Mouse (Mus musculus) common myeloid progenitor, adult 5-6 weeks (primary cell): ENCODE results near the gene Gatad2a. TPM values are rescaled to one million over a fixed set of nuclear protein-coding genes. Genes with fewer than 3 reads are reported as not detected.
A peak's percentile ranks its signal among the peaks of the same experiment; 100 is the strongest.
"Not testable (repeated sequence)": the region's sequence is repeated elsewhere in the genome, so short reads cannot be mapped to it uniquely, and the experiment has no call there.

ENCODE experiments used
- ATAC-seq: replicated peaks from 2 replicates; pipeline ENCODE4 v1.8.0; 2016; ENCODE audit warnings: low read depth, mild to moderate bottlenecking, moderate TSS enrichment, inconsistent platforms; ENCODE audit not compliant: poor library complexity, severe bottlenecking
- total RNA-seq: library from RNA; stranded (forward); fragments of 200-1000, 187-1606 nt; gene quantifications from 2 replicates; pipeline ENCODE4 v1.2.3, GENCODE M21; 2017

Gatad2a gene
- total RNA-seq, 1 experiment from 2014 or later, result 90.0 TPM

DNA sequence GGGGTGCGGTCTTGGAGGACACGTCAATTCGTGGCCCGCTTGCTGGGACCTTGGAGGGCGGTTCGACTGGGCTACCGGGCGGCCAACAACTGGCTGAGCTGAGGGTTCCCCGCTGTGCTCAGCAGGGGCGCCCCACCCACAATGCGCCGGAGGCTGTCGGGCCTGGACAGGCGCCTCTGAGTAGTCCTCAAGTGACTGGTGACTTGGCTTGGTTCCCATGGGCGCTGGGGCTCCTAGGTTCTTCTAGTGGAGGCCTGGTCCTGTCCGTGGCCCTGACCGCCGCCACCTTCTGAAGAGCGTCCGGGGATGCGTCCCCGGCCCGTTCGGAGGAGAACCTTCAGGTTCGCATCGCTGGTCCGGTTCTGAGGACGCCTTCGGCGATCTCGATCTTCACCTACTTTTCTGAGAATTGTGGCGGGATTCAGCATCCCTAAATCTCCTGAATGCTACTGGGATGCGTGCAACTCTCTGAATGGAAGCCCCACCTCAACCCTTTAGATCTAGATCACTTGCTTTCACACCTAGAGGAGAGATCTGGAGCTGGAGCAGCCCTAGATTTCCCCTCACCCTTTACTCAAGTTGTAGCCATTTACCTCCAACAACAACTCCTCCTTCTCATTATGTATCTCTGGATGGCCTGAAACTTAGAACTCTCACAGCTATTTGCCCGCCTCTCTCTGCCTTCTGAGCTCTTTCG lies 553 bp upstream of the Gatad2a start:
- no peak for ATAC-seq

DNA sequence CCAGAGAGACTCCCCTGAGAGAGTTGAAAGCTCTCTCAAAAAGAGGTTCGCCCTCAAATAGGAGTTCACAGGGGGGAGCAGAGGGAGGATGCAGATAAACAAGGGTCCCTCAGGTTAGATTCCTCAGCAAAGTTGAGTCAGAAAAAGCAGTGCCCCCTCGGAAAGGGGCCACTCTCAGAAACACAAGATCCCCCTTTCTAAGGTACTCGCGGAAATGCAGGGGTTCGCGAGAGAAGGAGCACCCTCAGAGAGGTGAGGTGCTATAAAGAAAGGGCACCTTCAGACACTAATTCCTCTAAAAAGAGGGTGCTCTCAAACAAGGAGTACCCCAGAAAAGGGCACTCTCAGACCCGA lies 785 bp downstream of the Gatad2a start:
- no peak for ATAC-seq

DNA sequence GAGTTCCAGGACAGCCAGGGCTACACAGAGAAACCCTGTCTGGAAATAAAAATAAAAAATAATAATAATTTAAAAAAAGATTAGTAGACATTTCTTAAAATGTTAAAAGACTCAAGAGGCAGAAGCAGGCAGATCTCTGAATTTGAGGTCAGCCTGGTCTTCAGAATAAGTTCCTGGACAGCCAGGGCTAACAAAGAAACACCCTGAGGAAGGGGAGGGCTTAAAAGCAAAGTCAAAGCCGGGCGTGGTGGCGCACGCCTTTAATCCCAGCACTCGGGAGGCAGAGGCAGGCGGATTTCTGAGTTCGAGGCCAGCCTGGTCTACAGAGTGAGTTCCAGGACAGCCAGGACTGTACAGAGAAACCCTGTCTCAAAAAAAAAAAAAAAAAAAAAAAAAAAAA lies 7.2 kb downstream of the Gatad2a start:
- not testable (repeated sequence) for ATAC-seq

DNA sequence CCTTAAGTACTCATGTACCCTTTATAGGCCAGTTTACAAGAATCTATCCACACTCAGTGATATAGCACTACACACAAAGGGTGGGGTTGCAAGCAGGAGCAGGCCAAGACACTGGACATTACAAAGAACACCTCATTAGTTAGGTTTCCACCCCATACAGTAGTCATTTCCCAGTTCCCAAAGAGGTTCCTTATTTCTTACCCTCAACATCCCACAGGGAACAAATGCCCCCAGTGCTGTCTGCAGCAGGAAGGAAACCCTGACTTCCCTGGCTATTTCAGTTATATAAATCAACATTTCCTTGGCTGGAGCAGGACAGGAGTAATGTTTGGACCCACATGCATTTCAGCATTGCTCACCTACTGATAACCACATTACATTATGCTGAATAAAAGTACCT lies 8.4 kb downstream of the Gatad2a start:
- no peak for ATAC-seq

DNA sequence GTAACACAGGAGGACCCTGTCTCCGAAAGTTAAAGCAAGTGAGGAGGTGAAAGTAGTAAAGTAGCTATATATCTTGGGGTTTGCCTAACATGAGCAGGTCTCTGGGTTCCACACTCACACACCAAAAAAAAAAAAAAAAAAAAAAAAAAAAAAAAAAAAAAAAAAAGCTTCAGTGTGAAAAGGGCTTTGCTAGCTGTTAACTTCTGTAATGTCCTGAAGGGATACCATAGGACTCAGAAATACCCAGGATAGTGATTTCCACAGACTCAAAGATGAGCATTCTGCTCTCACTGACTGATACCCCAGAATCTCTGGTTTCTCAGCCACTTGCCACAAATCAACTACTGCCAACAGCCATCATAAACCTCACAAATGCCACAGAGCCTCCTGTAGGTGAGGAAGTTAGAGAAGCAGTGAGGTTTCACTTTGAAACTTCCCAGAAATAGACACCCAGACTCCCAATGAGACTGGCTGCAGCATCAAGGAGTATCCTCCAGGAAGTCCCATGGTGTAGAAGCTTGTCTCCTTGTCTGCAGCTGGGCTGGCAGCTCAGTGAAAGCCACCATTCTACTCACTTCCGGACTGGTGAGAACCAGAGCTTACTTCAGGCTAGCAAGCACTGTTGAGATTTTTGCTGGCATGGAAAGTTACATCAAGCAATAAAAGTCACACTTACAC lies 11.2 kb downstream of the Gatad2a start:
- ATAC-seq, result peak; percentile 83

DNA sequence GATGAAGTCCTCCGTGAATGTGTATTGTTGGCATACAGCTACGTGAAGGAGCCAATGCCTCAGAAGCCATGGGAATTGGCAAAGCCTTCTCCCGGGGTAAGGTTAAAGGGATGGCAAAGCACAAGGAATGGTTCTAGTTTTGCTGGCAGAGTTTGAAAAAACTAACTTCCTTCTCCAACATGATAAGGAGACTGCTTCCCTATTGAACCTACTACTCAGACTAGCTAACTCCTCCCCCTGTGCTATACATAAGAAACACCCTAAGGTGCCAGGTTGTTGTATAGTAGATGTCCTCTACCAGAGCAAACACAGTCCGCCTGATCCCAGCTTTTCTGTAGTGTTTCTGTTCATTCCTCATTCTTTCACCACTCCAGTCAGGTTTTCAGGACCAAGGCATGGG lies 17.7 kb downstream of the Gatad2a start:
- ATAC-seq, result no peak

DNA sequence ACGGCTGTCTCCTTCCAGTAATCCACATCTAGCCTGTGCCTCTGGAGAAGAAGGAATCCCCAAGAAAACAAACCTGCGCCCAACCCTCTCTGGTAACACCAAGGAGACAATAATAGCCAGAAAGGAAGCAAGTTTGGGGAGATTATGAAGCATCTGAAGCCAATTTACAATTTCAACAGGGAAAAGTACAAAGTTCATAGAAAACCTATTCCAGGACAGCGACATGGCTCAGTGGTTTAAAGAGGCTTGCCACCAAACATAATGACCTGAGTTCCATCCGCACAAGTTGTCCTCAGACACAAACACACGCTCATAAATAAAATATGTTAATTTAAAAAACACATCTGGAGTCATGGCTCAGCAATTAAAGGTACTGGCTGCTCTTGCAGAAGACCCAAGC lies 21.4 kb downstream of the Gatad2a start:
- ATAC-seq, result no peak

DNA sequence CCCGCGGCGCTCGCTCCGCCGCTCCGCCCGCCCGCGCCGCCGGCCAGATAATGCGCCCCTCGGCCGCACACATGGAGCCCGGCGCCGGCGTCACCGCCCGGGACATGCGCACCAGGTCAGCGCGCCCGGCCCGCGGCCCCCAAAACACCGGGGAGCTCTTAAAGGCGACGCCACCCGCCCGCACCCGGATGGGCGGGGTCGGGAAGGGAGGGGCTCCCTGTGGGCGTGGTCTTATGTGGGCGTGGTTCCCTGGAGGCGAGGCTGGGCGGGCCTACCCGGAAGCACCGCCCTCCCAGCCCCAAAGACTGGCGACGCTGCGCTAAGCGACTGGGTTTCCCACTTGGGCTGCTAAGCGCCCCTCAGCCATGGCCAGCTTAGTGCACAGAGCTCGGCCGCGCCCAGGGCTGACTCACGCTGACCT lies 22.0 kb downstream of the Gatad2a start:
- ATAC-seq, result peak; percentile 93

DNA sequence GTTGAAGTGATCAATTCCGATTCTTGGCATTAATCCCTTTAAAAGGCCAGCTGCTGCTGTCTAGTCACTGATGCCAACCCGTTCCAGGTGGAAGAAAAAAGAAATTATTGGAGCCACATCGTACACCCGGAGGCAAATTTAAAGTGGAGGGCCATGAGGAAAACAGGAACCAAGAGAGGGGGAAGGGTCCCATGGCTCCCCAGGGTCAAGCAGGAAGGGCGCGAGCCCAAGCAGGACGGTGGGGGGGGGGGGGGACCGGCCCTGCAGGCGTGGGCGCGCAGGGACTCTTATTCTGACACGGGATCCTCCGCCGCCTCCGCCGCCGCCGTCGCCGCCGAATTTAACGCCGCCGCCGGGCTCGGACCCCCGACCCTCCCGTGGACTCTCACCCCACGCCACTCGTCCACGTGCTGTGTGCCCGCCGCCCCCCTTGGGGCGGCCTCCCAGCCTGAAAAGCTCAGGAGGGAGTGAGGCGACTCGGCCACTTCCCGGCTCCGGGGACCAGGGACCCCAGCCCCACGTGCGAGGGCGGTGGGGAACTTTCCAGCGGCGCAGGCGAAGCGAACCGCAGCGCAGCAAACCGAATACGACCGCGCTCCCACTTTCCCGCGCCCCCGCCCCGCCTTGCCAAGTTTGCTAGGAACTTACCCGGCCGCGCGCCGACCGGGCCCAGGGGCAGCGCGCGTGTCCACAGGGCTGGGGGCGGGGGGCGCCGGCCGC lies 22.6 kb downstream of the Gatad2a start:
- ATAC-seq, result peak; percentile 3; the same call in 1 of the 2 replicates

DNA sequence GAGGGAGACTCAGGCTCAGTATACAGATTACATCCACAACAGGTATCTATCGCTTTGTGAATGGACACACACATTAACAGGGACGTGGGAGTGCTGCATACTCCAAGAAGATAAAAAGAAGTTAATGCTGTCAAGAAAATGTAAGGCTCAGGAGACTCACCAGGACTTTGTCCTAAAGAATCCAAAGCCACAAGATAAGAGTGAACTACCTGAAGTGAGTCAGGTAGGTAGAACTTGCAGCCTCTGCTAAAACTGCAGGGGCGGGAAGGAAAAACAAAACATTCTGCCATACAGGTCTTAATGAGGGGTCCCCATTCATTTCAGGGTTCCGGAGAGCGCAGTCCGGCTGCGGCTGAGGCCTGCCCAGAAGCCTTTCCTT lies 23.1 kb downstream of the Gatad2a start:
- no peak for ATAC-seq

DNA sequence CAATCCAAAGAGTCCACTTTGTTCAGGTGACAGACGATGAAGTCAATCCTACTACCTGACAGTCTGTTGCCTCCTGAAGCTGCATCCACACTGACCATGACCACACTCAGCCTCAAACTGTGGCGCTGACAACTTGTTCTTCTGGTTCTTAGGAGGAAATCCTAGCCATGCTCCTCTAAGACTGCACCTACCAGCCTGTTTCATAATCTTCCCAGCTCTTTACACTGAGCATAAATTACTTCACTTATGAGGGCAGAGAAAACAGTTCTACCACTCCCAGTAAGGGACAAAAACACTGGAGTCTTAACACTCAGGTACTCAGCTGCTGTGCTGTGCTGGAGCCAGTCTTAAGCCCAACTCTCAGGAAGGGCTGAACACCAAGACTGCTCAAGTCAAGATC lies 25.3 kb downstream of the Gatad2a start:
- ATAC-seq, result no peak

DNA sequence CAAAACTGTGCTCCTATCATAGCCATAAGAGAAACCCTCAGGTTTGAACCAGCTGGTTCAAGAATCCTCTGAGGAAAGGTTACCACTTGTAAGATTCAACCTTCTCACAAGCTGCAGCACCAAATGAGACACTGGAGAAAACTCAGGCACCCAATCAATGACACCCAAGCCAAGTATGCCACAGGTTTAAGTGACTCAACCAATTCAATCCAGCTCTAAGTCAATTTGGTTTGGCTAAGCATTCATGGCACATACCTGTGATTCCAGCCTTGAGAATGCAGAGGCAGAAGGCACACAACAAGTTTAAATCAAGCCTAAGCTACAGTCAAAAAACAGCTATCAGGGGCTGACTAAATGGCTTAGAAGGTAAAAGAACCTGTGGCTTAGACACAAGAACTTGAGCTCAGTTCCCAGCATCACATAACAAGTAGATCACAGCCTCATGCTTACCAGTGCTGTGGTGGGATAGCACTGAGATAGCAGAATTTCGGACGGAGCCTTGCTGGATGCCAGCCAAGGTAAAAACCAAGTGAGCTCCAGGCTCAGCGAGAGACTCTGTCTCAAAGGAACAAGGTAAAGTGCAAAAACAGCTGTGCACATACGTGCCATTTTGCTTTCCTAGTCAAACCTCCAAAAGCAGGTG lies 28.8 kb downstream of the Gatad2a start:
- ATAC-seq, result no peak

DNA sequence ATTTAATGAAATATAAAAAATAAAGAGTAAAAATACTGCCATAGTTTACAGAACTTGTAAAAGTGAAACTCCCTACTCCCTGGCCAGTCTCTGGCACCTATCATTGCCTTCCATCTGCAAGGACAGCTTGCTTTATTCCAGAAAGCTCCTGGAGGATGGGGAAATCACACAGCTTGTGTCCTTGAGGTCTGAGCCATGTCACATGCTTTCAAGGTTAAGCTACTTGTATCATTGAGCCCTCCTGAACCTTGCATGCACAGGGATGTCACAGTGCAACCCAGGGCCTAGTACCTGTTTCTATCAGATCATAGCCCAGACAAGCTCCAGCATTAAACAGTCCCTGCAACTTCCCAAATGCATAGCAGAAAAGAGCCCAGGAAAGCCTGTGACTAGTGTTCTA lies 36.9 kb downstream of the Gatad2a start:
- ATAC-seq, result no peak

DNA sequence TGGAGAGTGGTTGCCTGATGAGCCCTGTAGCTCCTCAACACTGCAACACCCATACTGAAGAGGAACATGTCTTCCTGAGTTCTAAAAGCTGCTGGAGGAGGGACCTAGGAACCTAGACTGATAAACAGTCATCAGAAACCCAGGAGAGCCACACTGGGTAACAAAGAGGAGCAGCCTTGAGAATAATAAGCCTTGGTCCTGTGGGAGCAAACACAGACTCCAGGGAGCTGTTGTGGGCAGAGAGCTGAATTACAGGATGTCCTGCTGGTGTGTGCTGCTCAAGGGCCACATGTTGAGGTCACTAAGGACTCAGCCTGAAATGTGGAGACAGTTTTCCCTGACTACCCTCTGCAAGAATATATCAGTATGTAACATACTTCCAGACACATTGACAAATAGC lies 38.3 kb downstream of the Gatad2a start:
- 0 out of 2 replicates have a peak, but pooled peaks have one; percentile 14 for ATAC-seq

DNA sequence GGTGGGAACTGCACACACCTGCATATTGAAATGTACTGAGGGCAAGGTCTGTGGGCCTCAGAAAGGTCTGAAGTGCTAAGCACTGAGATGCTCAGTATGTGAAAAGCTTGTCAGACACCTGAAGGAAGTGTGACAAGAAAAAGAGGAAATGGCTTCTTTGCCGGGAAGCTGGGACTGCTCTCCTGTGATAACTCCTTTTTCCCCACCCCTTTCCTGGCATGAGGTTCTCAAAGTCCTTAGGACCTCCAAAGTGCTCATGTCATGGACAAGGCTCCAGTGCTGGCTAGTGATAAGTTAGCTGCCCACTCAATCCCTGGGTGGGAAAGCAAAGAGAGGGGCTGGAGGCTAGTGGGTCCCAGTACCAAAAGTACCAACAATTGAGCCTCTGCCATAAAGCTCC lies 38.8 kb downstream of the Gatad2a start:
- peak; percentile 40 for ATAC-seq

DNA sequence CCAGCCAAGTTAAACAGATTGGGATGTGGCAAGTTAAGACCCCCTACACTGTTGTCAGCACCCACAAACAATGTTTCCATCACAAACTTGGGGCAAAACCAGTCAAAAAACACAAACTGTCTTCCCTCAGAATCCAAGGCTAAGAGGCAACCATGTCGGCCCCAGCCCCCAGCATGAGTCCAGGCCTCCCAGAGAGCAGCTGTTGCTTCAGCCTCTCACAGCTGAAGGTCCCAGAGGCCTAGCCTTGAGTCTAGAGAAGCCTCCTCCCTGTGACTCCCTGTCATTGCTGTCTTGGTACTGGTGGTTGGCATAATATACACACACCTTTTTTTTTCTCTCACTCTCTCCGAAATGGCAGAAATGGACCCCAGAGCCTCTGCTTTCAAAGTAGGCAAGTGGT lies 39.5 kb downstream of the Gatad2a start:
- no peak for ATAC-seq

DNA sequence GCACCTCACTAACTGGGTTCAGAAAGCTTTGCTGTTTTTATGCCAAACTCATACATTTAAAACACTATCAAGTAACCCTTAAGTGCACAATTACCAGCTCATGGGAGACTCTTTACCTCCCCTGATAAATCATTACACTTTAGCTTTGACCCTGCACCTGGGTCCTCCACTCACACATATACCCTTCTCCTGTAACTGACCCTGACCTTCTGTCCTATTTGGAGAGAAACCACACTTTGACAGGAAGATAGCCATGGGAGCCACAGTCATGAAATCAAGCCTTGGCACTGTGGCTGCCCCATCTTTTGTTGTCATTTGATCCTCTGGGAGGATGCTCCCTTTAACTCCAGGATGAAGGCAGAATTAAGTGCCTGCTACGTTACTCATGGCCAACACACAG lies 41.5 kb downstream of the Gatad2a start:
- ATAC-seq, result no peak

DNA sequence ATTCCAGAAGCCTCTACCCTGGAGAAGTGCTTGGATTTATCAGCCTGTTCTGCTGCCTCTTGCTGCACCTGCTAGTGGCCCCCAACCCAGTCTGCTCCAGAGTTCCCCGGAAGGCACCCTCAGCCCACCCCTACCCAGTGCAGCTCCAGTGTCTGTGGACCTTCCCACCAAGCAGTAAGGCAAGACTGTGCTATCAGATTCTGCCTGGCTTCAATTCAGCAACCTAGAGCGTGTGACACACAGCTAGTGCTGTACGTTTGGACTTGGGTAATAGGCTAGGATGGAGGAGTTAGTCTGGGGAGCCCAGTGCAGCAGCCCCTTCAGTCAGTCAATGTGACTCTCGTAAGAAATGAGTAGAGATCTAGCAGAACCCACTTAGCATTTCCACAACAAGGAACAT lies 42.0 kb downstream of the Gatad2a start:
- ATAC-seq, result no peak

DNA sequence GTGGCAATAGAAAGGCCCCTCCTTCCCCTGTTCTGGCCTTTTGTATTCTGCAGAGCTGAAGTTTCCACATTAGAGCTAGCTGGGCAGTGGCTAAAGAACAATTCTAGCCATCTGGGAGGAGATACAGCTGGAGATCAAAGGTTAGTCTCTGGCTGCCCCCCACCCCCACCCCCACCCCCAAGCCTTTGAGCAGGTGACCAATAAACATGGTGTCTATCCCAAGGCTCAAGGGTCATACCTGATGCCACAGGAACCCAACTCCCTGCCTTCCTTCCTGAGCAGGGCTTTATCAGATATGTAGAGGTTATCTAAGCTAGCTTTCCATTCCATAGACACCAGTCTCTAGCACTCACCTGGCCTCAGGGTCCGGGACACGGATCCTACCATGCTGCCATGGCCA lies 45.9 kb downstream of the Gatad2a start:
- ATAC-seq, result no peak

DNA sequence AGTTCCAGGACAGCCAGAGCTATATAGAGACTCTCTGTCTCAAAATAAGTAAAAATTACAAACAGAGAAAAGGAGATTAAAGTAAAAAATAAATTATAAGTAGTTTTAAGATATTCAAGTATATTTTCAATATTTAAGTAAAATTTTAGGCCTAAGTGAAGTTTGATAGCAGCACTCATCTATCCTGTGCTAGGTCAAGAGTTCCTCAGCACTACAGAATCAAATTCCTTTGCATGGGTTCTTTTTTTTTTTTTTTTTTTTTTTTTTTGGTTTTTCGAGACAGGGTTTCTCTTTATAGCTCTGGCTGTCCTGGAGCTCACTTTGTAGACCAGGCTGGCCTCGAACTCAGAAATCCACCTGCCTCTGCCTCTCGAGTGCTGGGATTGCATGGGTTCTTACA lies 53.7 kb downstream of the Gatad2a start:
- not testable (repeated sequence) for ATAC-seq

DNA sequence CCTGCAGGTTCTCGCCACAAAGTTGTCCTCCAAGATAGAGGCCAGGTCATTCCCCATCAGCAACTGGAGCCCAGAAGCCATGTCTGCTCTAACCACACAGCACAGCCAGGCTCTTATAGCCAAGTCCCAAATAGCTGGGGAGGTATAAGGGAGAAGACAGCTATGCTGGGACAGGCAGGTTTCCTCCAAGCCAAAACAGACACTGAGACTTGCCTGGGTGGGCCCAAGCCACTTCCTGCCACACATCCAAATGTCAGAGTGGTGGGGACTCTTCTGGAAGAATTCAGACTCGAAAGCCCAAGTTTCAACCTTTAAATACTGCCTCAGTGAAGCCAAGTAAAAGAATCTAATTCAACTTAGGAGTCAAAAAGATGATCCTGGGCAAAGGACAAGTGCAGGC lies 55.8 kb downstream of the Gatad2a start:
- ATAC-seq, result no peak
